Mouse (Mus musculus) E14TG2a.4 (cell line): ENCODE measurements around the gene Tubgcp6.

Experiments
- H3K27me3 ChIP-seq: 2 replicates; pipeline ENCODE4 v1.6.1; 2014; ENCODE audit warnings: low read length, control low read depth; ENCODE audit not compliant: insufficient read depth
- H3K36me3 ChIP-seq: 2 replicates; pipeline ENCODE4 v1.6.1; 2014; ENCODE audit warnings: low read length, control low read depth; ENCODE audit not compliant: insufficient read depth
- H3K4me1 ChIP-seq: replicated peaks from 2 replicates; pipeline ENCODE4 v1.6.1; 2014; ENCODE audit warnings: low read depth, low read length, control low read depth
- H3K4me3 ChIP-seq: replicated peaks from 2 replicates; pipeline ENCODE4 v1.5.1; 2014; ENCODE audit warnings: mild to moderate bottlenecking, low read length
- H3K9me3 ChIP-seq: 2 replicates; pipeline ENCODE4 v1.6.1; 2014; ENCODE audit warnings: low read length, control low read depth
- CTCF ChIP-seq: conservative IDR thresholded peaks from 2 replicates; pipeline ENCODE4 v1.5.1; 2014; ENCODE audit warnings: low read length
- NANOG ChIP-seq: IDR thresholded peaks from 2 replicates; pipeline ENCODE4 v1.6.1; 2014; ENCODE audit warnings: borderline replicate concordance, low read length, mixed read lengths
- POU5F1 ChIP-seq: IDR thresholded peaks from 2 replicates; pipeline ENCODE4 v1.6.1; 2014; ENCODE audit warnings: low read length, borderline replicate concordance

Tubgcp6 gene

GRCm38 (mm10) chr15:89122649-89123366 lies at the start of gene Tubgcp6:
TSS of gene Tubgcp6 (minus strand) at chr15:89123112.
- H3K4me3 ChIP-seq, result peak within 1 kb of the TSS; percentile 98
- TF ChIP-seq CTCF (no peak), POU5F1 (no peak), NANOG (no peak)
- peaks cover 41% of the 10 kb centered on the region for H3K36me3 ChIP-seq
- no peaks in the 10 kb centered on the region for H3K9me3 ChIP-seq
- peaks cover 8% of the 10 kb centered on the region; the same call in 1 of the 2 replicates for H3K27me3 ChIP-seq
- peaks cover 58% of the 10 kb centered on the region for H3K4me1 ChIP-seq

DNA sequence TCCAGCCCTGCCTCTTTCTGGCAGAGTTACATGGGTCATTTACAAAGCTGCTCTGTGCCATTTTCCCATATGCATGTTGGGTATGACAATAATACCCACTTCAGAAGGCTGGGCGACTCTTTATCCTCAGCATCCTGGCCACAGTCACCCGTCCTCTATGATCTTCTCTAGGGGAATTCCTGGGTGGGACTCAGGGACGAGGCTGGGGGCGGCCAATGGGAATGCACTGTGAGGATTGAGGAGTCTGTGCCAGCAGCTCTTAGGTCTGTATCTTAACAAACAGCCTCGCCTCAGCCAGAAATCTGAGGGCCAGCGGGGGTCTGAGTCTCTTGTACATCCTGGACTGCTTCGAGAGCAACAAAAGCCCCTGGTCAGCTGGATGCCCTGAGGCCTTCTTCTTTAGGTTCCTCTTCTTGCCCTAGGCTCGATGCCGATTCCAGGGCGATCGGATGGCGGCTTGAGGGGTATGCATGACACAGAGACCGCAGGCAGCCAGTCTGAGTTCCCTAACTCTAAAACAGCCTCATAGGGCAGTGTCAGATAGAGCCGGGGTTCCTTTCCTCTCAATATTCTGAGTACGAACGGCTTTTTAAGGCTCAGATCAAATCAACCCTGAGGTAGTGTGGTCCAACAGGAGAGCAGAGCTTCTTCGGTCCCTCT lies 49.5 kb upstream of the Tubgcp6 start:
- no peak for TF ChIP-seq POU5F1
- TF ChIP-seq NANOG, result no peak
- no peak for TF ChIP-seq CTCF
- H3K4me3 ChIP-seq, result peak overlapping the region; percentile 81
- peaks cover 49% of the 10 kb centered on the region for H3K36me3 ChIP-seq
- H3K9me3 ChIP-seq, result no peaks in the 10 kb centered on the region
- peaks cover 24% of the 10 kb centered on the region for H3K27me3 ChIP-seq
- peaks cover 100% of the 10 kb centered on the region for H3K4me1 ChIP-seq

DNA sequence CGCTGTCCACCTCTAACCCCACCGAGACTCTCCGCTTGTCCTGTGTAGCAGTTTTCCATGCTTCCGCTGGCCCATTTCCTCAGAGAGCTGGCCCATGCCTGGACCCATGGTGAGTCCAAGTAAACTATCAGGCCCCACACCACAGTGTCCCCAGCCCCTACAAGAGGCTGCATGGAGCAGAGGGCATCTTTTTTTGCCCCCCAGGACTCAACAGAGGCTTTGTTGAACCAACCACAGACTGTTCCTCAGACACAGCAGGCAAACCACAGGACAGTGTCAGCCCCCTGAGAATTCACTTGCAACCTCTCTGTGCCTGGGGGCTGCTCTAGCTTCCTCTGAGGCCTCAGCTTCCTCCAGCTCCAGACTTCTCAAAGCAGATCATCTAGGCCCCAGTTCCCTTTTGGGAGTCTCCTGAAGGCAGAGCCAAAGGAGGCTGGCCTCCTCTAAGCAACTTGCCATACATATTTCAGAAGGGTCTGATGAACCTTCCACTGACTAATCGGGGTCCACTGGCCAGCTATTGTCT lies 48.7 kb upstream of the Tubgcp6 start:
- no peaks in the 10 kb centered on the region for H3K9me3 ChIP-seq
- peaks cover 100% of the 10 kb centered on the region for H3K4me1 ChIP-seq
- 0 out of 2 replicates have a peak overlapping the region, but pooled peaks have one; percentile 13 for H3K4me3 ChIP-seq
- H3K27me3 ChIP-seq, result peaks cover 24% of the 10 kb centered on the region
- H3K36me3 ChIP-seq, result peaks cover 58% of the 10 kb centered on the region
- TF ChIP-seq POU5F1 (no peak), CTCF (no peak), NANOG (no peak)

GRCm38 (mm10) chr15:89170102-89170501 lies 47.2 kb upstream of the Tubgcp6 start:
- Histone ChIP-seq H3K4me3 (peak overlapping the region; percentile 60; the same call in 1 of the 2 replicates), H3K27me3 (peaks cover 24% of the 10 kb centered on the region), H3K36me3 (peaks cover 68% of the 10 kb centered on the region), H3K9me3 (no peaks in the 10 kb centered on the region), H3K4me1 (peaks cover 98% of the 10 kb centered on the region)
- TF ChIP-seq CTCF, result no peak
- TF ChIP-seq NANOG, result no peak
- TF ChIP-seq POU5F1, result no peak

DNA sequence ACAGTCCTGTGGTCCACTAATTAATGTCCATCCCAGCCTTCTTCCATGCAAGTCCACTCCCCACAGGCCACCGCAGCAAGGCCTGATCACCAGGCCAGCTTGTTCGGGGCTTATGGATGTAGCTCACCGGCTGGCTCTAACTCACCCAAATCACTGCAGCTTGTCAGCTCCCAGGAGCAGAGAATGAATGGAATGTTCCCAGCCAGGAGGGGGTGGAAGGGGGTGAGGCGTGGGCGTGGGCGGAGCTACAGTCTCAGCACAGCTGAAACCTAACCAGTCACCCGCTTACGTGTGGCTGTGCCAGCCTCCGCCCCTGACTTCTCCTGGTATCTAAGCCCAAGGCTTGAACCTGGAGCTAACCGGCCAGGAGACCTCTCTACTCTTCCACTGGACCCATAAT lies 46.5 kb upstream of the Tubgcp6 start:
- Histone ChIP-seq H3K36me3 (peaks cover 73% of the 10 kb centered on the region), H3K27me3 (peaks cover 20% of the 10 kb centered on the region), H3K4me1 (peaks cover 96% of the 10 kb centered on the region), H3K9me3 (no peaks in the 10 kb centered on the region), H3K4me3 (peak overlapping the region; percentile 60)
- TF ChIP-seq POU5F1, result no peak
- no peak for TF ChIP-seq NANOG
- TF ChIP-seq CTCF, result no peak

DNA sequence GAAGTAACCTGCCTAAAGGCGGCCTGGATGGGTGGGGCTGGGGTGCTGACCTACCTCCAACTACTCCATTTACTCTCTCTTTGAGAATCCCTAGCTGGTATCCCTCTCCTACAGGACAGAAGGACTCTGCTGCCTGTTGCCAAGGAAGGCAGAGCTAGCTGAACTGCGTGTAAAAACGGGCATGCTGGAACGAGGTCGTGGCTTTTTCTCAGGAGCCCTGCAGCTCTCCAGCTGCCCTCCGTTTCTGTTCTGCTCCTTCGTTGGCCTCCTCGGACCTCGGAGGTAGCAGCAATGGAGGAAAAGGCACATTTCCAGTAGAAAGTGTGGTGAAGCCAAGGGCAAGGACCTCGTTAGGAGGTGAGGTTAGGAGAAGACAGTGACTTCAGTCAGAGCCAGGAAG lies 46.0 kb upstream of the Tubgcp6 start:
- Histone ChIP-seq H3K36me3 (peaks cover 78% of the 10 kb centered on the region), H3K4me3 (peak overlapping the region; percentile 60), H3K4me1 (peaks cover 90% of the 10 kb centered on the region), H3K27me3 (peaks cover 18% of the 10 kb centered on the region), H3K9me3 (no peaks in the 10 kb centered on the region)
- TF ChIP-seq POU5F1 (no peak), NANOG (no peak), CTCF (no peak)

DNA sequence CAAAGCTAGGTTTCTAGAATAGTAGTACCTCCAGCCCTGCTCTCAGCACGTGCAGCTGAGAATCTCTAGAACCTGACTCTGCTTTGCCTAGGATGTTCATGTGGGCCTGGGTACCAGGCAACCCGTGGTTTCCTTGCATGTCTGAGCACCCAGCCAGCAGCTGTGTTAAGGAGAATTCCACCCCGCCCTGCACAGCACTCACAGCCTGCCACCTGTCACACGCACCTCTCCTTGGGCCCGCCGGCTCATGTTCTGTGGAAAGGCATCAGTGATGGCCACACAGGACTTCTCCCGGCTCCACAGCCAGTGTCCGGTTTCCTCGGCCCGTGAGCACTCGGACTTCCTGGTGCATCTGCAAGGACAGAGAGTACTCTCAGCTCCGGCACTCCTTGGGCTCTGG lies 42.6 kb upstream of the Tubgcp6 start:
- Histone ChIP-seq H3K4me1 (peaks cover 77% of the 10 kb centered on the region), H3K36me3 (peaks cover 99% of the 10 kb centered on the region), H3K4me3 (peak overlapping the region; percentile 27), H3K9me3 (no peaks in the 10 kb centered on the region), H3K27me3 (no peaks in the 10 kb centered on the region)
- TF ChIP-seq CTCF (no peak), NANOG (no peak), POU5F1 (no peak)

DNA sequence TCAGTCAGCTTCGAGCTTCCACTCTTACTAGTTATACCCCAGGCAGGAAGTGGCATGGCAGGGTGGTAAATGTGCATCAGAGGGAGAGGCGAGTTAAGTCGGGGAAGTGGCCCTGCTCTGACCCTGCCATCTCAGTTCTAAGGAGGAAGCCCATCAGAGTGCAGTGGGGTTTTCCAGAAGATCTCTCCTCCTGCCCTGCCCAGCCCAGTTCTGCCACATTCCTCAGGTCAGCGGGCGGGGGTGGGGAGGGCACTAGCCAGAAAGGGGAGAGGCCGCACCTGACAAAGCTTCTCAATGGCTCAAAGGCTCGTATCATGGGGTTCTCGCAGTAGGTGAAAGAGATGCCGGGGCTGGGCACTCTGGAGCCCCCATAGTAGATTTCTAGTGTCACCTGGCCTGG lies 38.5 kb upstream of the Tubgcp6 start:
- Histone ChIP-seq H3K4me1 (peaks cover 76% of the 10 kb centered on the region), H3K36me3 (peaks cover 99% of the 10 kb centered on the region)
- no peak for TF ChIP-seq POU5F1
- no peak for TF ChIP-seq CTCF
- TF ChIP-seq NANOG, result no peak

More for the DNA sequence above, 38.5 kb upstream of the Tubgcp6 start:
- H3K27me3 ChIP-seq, result no peaks in the 10 kb centered on the region
- no peak overlapping the region; the same call in 1 of the 2 replicates for H3K4me3 ChIP-seq
- no peaks in the 10 kb centered on the region for H3K9me3 ChIP-seq
